Mouse (Mus musculus): ENCODE data around the gene Stra8. TPM values are rescaled to one million over a fixed set of nuclear protein-coding genes. Genes with fewer than 3 reads are reported as not detected.

Gene Stra8
- polyA plus RNA-seq, 1 experiment from 2014 or later = not detected

GRCm38 (mm10) chr6:34906125-34906524 is 13.8 kb upstream of the Stra8 start:
- Histone ChIP-seq H3K27ac (no peak overlapping the region), H3K4me3 (replicated peaks) (no peak overlapping the region), H3K9me3 (no peaks in the 10 kb centered on the region), H3K9ac (no peak overlapping the region), H3K27me3 (no peaks in the 10 kb centered on the region), H3K4me1 (peaks cover 17% of the 10 kb centered on the region), H3K4me2 (no peak overlapping the region), H3K36me3 (replicated peaks) (peaks cover 52% of the 10 kb centered on the region)
- no peak for ATAC-seq (ENCODE audit: low FRiP score)
- 83% methylated on average over 2 of the region's 2 CpGs for WGBS

DNA sequence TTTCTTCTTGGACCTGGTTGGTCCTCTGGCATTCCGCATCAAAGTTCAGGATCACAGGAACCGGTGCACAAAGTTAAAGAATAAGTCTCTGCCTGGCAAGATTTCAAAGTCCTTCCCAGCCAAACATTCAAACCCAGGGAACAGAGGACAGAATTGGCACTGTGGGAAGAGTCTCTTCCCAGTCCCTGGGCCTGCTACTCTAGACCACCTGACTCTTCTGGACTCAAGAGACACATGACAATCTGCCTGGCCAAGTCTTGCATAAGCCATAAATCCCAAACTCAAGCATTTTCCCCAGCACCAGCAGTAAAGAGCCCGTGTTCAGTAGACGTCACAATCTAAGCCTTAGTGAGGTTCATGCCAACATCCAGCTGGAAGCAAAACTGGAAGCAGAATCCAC is 13.3 kb upstream of the Stra8 start:
- H3K27ac ChIP-seq = no peak overlapping the region
- peaks cover 17% of the 10 kb centered on the region for H3K4me1 ChIP-seq
- H3K36me3 ChIP-seq (replicated peaks) = peaks cover 48% of the 10 kb centered on the region
- ATAC-seq (ENCODE audit: low FRiP score) = no peak
- no peak overlapping the region for H3K9ac ChIP-seq
- H3K4me2 ChIP-seq = no peak overlapping the region
- no peaks in the 10 kb centered on the region for H3K9me3 ChIP-seq
- no peak overlapping the region for H3K4me3 ChIP-seq (replicated peaks)
- 96% methylated on average over 4 of the region's 4 CpGs for WGBS
- no peaks in the 10 kb centered on the region for H3K27me3 ChIP-seq

- 93% methylated on average over 2 of the region's 2 CpGs for WGBS
- H3K9me3 ChIP-seq = no peaks in the 10 kb centered on the region
- H3K27ac ChIP-seq = no peak overlapping the region
- no peaks in the 10 kb centered on the region for H3K27me3 ChIP-seq
- H3K4me1 ChIP-seq = peaks cover 12% of the 10 kb centered on the region
- no peak for ATAC-seq (ENCODE audit: low FRiP score)
- no peak overlapping the region for H3K9ac ChIP-seq
- no peak overlapping the region for H3K4me2 ChIP-seq
- H3K4me3 ChIP-seq (replicated peaks) = no peak overlapping the region
- peaks cover 45% of the 10 kb centered on the region for H3K36me3 ChIP-seq (replicated peaks)
Observed at GRCm38 (mm10) chr6:34907121-34907614, 12.8 kb upstream of the Stra8 start.

DNA sequence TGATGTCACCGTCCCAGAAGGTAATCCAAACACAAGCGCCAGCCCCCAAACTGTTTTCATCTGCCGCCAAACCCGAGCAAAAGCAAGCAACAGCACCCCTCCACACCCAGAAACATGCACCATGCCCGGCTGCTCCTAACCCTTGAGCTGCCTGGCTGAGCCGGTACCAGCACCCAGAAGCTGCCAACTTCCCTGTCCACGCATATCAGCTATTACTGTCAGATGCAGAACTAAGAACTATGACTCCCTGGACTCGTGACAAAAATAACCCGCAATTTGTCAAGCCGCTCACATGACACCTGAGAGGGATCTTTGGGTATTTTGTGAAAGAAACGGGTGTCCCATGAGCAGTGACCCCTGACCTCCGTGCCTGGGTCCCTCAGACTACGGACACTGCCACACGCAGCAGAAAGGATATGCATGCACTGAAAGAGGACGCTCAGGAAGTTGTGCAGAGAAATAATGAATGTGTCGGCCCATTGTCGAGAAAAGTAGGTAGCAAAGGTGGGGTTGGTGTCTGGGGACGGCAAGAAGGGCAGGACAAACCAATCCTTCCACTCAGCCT is 12.2 kb upstream of the Stra8 start:
- Histone ChIP-seq H3K9ac (no peak overlapping the region), H3K27me3 (no peaks in the 10 kb centered on the region), H3K9me3 (no peaks in the 10 kb centered on the region), H3K36me3 (replicated peaks) (peaks cover 42% of the 10 kb centered on the region), H3K4me2 (no peak overlapping the region), H3K4me3 (replicated peaks) (no peak overlapping the region), H3K27ac (no peak overlapping the region), H3K4me1 (peaks cover 12% of the 10 kb centered on the region)
- WGBS = 89% methylated on average over 18 of the region's 18 CpGs
- no peak for ATAC-seq (ENCODE audit: low FRiP score)

GRCm38 (mm10) chr6:34909631-34910345 is 10.2 kb upstream of the Stra8 start:
- Histone ChIP-seq H3K4me1 (peaks cover 12% of the 10 kb centered on the region), H3K27ac (peak overlapping the region; percentile 71; the same call in 1 of the 2 replicates), H3K36me3 (replicated peaks) (peaks cover 31% of the 10 kb centered on the region), H3K27me3 (no peaks in the 10 kb centered on the region), H3K9me3 (no peaks in the 10 kb centered on the region), H3K4me2 (peak overlapping the region; percentile 69), H3K4me3 (replicated peaks) (peak overlapping the region; percentile 67), H3K9ac (peak overlapping the region; percentile 66)
- ATAC-seq (ENCODE audit: low FRiP score) = no peak
- 52% methylated on average over 8 of the region's 8 CpGs for WGBS

DNA sequence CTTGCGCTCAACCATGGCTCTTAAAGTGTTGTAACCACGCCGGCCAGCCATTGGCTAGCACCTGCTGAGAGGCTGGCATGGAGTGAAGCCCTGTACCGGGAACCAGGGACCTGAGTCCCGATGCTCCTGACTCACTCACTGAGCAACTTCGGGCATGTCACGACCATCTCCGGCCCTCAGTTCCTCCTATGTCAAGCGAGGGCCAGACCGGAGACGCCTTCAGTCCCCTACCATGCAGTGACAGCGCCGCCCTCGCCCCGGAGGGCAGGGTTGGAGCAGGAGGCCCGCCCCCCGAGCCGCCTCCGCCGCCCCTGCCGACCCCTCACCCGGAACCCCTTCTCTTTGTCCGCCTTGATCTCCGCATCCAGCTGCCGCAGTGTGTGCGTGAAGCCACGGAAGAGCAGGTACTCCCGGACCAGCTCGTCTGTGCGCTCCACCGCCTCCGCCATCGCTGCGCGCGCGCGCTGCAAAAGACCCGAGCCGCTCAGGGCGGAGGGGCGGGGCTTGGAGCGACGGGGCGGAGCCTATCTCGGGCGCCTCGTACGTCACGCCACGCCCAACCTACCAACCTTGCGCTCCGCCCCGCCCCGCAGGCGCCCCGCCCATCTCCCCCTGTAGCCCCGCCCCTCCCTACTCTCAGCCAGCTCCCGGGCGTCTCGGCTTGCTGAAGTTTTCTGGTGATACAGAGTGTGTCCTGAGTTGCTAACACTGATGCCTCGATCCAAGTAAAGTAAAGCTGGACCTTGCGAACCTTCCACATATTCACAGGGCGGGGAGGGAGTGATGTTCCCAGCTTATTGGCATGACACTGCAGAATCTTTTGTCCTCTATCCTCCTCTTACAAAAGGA is 9.4 kb upstream of the Stra8 start, which contains the start of gene Wdr91:
TSS of gene Wdr91 (minus strand) at position 506 of the 849 bp plus-strand sequence.
- no peaks in the 10 kb centered on the region for H3K27me3 ChIP-seq
- H3K4me1 ChIP-seq = peaks cover 12% of the 10 kb centered on the region
- peak within 1 kb of the TSS; percentile 67 for H3K4me3 ChIP-seq (replicated peaks)
- WGBS = under 1% methylated on average over 64 of the region's 64 CpGs
- peak within 1 kb of the TSS; percentile 69 for H3K4me2 ChIP-seq
- H3K9ac ChIP-seq = peak within 1 kb of the TSS; percentile 66
- peak within 1 kb of the TSS; percentile 71 for H3K27ac ChIP-seq
- H3K36me3 ChIP-seq (replicated peaks) = peaks cover 23% of the 10 kb centered on the region
- H3K9me3 ChIP-seq = no peaks in the 10 kb centered on the region
- ATAC-seq (ENCODE audit: low FRiP score) = peak; percentile 94

- ATAC-seq (ENCODE audit: low FRiP score) = no peak
- H3K27me3 ChIP-seq = no peaks in the 10 kb centered on the region
- H3K9ac ChIP-seq = no peak overlapping the region
- 86% methylated on average over 13 of the region's 13 CpGs for WGBS
- no peaks in the 10 kb centered on the region for H3K36me3 ChIP-seq (replicated peaks)
- no peaks in the 10 kb centered on the region for H3K9me3 ChIP-seq
- no peak overlapping the region for H3K27ac ChIP-seq
- no peak overlapping the region for H3K4me2 ChIP-seq
- peaks cover 12% of the 10 kb centered on the region for H3K4me1 ChIP-seq
- no peak overlapping the region for H3K4me3 ChIP-seq (replicated peaks)
Observed at GRCm38 (mm10) chr6:34913341-34914040, 6.5 kb upstream of the Stra8 start.

- 88% methylated on average over 3 of the region's 3 CpGs for WGBS
- H3K36me3 ChIP-seq (replicated peaks) = no peaks in the 10 kb centered on the region
- ATAC-seq (ENCODE audit: low FRiP score) = no peak
- H3K27me3 ChIP-seq = no peaks in the 10 kb centered on the region
- no peaks in the 10 kb centered on the region for H3K9me3 ChIP-seq
- no peak overlapping the region for H3K9ac ChIP-seq
- H3K27ac ChIP-seq = no peak overlapping the region
- H3K4me2 ChIP-seq = no peak overlapping the region
- H3K4me1 ChIP-seq = peaks cover 7% of the 10 kb centered on the region
- H3K4me3 ChIP-seq (replicated peaks) = no peak overlapping the region
Observed at GRCm38 (mm10) chr6:34914462-34914861, 5.5 kb upstream of the Stra8 start.

DNA sequence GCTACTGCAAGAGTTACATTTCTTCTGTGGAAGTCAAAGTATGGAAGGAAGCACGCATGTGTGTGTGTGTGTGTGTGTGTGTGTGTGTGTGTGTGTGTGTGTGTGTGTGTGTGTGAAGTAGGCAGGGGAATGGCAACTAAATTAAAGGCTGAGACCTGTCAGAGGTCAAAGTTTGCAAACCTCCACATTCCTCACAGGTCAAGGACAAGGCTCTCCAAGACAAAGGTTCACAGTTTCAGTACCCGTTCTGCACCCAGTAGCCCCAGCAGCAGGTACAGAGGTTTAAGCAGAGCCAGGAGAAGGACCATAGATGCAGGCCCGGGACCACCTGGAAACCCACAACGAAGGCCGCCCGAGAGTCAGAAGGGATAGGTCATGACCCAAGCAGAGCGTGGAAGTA is 817 bp upstream of the Stra8 start:
- no peaks in the 10 kb centered on the region for H3K9me3 ChIP-seq
- no peak overlapping the region for H3K4me3 ChIP-seq (replicated peaks)
- no peaks in the 10 kb centered on the region for H3K36me3 ChIP-seq (replicated peaks)
- 86% methylated on average over 7 of the region's 7 CpGs for WGBS
- no peak overlapping the region for H3K9ac ChIP-seq
- no peak for ATAC-seq (ENCODE audit: low FRiP score)
- no peak overlapping the region for H3K27ac ChIP-seq
- H3K4me2 ChIP-seq = no peak overlapping the region
- H3K4me1 ChIP-seq = no peaks in the 10 kb centered on the region
- H3K27me3 ChIP-seq = no peaks in the 10 kb centered on the region

DNA sequence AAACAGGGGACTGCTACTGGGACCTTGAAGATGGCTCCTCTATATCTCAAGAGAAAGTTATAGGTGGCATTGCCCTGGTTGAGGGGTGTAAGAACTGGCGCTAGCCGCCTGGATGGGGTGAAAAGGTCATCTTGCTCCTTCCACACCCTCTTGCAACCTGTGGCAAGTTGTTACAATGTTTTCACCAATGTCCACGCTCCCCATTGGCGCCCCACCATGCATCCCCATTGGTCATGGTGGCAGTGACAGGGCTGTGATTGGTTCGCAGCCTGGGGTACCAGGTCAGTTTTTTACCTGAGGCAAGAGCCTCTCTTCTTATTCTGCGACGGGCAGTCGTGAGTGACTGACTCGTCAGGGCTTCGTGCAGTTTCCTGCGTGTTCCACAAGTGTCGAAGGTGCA is 668 bp downstream of the Stra8 start:
- Histone ChIP-seq H3K4me2 (no peak overlapping the region), H3K27ac (no peak overlapping the region), H3K27me3 (no peaks in the 10 kb centered on the region), H3K9ac (no peak overlapping the region), H3K4me3 (replicated peaks) (no peak overlapping the region), H3K9me3 (no peaks in the 10 kb centered on the region), H3K36me3 (replicated peaks) (no peaks in the 10 kb centered on the region), H3K4me1 (no peaks in the 10 kb centered on the region)
- WGBS = 97% methylated on average over 12 of the region's 12 CpGs
- ATAC-seq (ENCODE audit: low FRiP score) = no peak

- H3K27ac ChIP-seq = no peak overlapping the region
- no peaks in the 10 kb centered on the region for H3K27me3 ChIP-seq
- no peaks in the 10 kb centered on the region for H3K36me3 ChIP-seq (replicated peaks)
- H3K4me2 ChIP-seq = no peak overlapping the region
- H3K4me1 ChIP-seq = no peaks in the 10 kb centered on the region
- H3K9ac ChIP-seq = no peak overlapping the region
- 56% methylated on average over 14 of the region's 14 CpGs for WGBS
- no peaks in the 10 kb centered on the region for H3K9me3 ChIP-seq
- no peak for ATAC-seq (ENCODE audit: low FRiP score)
- H3K4me3 ChIP-seq (replicated peaks) = no peak overlapping the region
Observed at GRCm38 (mm10) chr6:34921941-34922340, 2.0 kb downstream of the Stra8 start.

- H3K36me3 ChIP-seq (replicated peaks) = no peaks in the 10 kb centered on the region
- no peak for ATAC-seq (ENCODE audit: low FRiP score)
- no peaks in the 10 kb centered on the region for H3K9me3 ChIP-seq
- H3K27me3 ChIP-seq = no peaks in the 10 kb centered on the region
- H3K4me1 ChIP-seq = no peaks in the 10 kb centered on the region
- H3K4me3 ChIP-seq (replicated peaks) = no peak overlapping the region
- WGBS = 37% methylated on average over 4 of the region's 4 CpGs
- H3K27ac ChIP-seq = no peak overlapping the region
- no peak overlapping the region for H3K9ac ChIP-seq
- no peak overlapping the region for H3K4me2 ChIP-seq
Observed at GRCm38 (mm10) chr6:34927156-34927555, 7.2 kb downstream of the Stra8 start.

Data from forebrain, embryonic 12.5 days (tissue).